In genomic region chr5:104212531-104212930, GRCm38 (mm10) we compare ENCODE assay signal across 23 mouse cellular contexts. TPM values are rescaled to one million over a fixed set of nuclear protein-coding genes. Genes with fewer than 3 reads are reported as not detected.
"Had no signal": no experiment of that assay in that cellular context is flagged by ENCODE, and none has a peak within 500 bp of the region (broad histone marks: within the 10 kb centered on the region; RNA-seq: fewer than 3 reads in every experiment).

No protein-coding gene starts in this region.

- ATAC-seq: midbrain, embryonic 16.5 days had no signal

- H3K27ac ChIP-seq: midbrain, embryonic 10.5 days; midbrain, embryonic 12.5 days; neural tube, embryonic 12.5 days; stomach, embryonic 15.5 days; stomach, postnatal 0 days had no signal

- H3K4me2 ChIP-seq: lung, embryonic 14.5 days; midbrain, embryonic 12.5 days; neural tube, embryonic 12.5 days; stomach, embryonic 15.5 days had no signal

- H3K27me3 ChIP-seq: midbrain, embryonic 12.5 days; neural tube, embryonic 12.5 days; stomach, embryonic 15.5 days had no signal

- H3K4me3 ChIP-seq: midbrain, embryonic 10.5 days; midbrain, embryonic 12.5 days; neural tube, embryonic 12.5 days; stomach, embryonic 15.5 days had no signal

- DNase-seq: lung, adult 18-20 months; lung, embryonic 14.5 days; lung, postnatal 10 days; lung, postnatal 4 days; midbrain, embryonic 14.5 days; right cerebral cortex, postnatal 14 days; thymus, adult 2 months; thymus, postnatal 25 days; thymus, postnatal 4 days had no signal

- H3K36me3 ChIP-seq: midbrain, embryonic 10.5 days; midbrain, embryonic 12.5 days; neural tube, embryonic 12.5 days; stomach, embryonic 15.5 days had no signal

- H3K9me3 ChIP-seq: midbrain, embryonic 10.5 days; midbrain, embryonic 12.5 days; neural tube, embryonic 12.5 days; stomach, embryonic 15.5 days had no signal

- H3K9ac ChIP-seq: lung, embryonic 14.5 days; midbrain, embryonic 12.5 days; neural tube, embryonic 12.5 days; stomach, embryonic 15.5 days had no signal

- H3K4me1 ChIP-seq: midbrain, embryonic 10.5 days; midbrain, embryonic 12.5 days; neural tube, embryonic 12.5 days; stomach, embryonic 15.5 days had no signal

RNA-seq across cellular contexts. Expression of gene Dmp1, which starts 10.1 kb away (rescaled TPM):
- total RNA-seq: megakaryocyte, adult 5-6 weeks; megakaryocyte-erythroid progenitor cell, adult 5-6 weeks; monocyte, adult 5-6 weeks; neutrophil, adult 5-6 weeks had no signal
- polyA plus RNA-seq: neural tube, embryonic 14.5 days; thymus, adult 2 months had no signal

RNA-seq across cellular contexts. Expression of gene Dspp, which starts 42.0 kb away (rescaled TPM):
- total RNA-seq: megakaryocyte, adult 5-6 weeks; megakaryocyte-erythroid progenitor cell, adult 5-6 weeks; monocyte, adult 5-6 weeks; neutrophil, adult 5-6 weeks had no signal
- polyA plus RNA-seq: lung, embryonic 14.5 days; lung, embryonic 16.5 days; midbrain, embryonic 10.5 days; midbrain, embryonic 12.5 days; midbrain, embryonic 14.5 days; midbrain, embryonic 16.5 days; neural tube, embryonic 12.5 days; neural tube, embryonic 14.5 days; spleen, adult 2 months; stomach, embryonic 15.5 days; stomach, postnatal 0 days; thymus, adult 2 months; urinary bladder, adult 2 months had no signal
